Mouse (Mus musculus): ENCODE results near the gene Dcxr. TPM values are rescaled to one million over a fixed set of nuclear protein-coding genes. Genes with fewer than 3 reads are reported as not detected.

Gene Dcxr
- polyA plus RNA-seq, 1 experiment = 3.7 TPM

- Histone ChIP-seq H3K27me3 (ENCODE audit: control insufficient read depth, insufficient read depth, low read length) (no peaks in the 10 kb centered on the region), H3K4me1 (ENCODE audit: control insufficient read depth, insufficient read depth, low read length) (no peaks in the 10 kb centered on the region), H3K4me3 (ENCODE audit: control insufficient read depth, low read depth, low read length) (no peak overlapping the region), H3K36me3 (ENCODE audit: control insufficient read depth, insufficient read depth, low read length) (peaks cover 2% of the 10 kb centered on the region; the same call in 1 of the 2 replicates), H3K27ac (ENCODE audit: control insufficient read depth, insufficient read depth, low read depth, low read length) (no peak overlapping the region)
- no peak for TF ChIP-seq CTCF (IDR thresholded peaks at IDR 0.05; ENCODE audit: control insufficient read depth, insufficient read depth, insufficient replicate concordance, low read depth, low read length)
- no peak for TF ChIP-seq POLR2A (IDR thresholded peaks at IDR 0.05; ENCODE audit: control insufficient read depth, low read depth, low read length)
Measured at GRCm38 (mm10) chr11:120692471-120693011, 34.5 kb downstream of the Dcxr start.

GRCm38 (mm10) chr11:120689365-120689764 lies 37.7 kb downstream of the Dcxr start:
- H3K36me3 ChIP-seq (ENCODE audit: control insufficient read depth, insufficient read depth, low read length) = peaks cover 4% of the 10 kb centered on the region; the same call in 1 of the 2 replicates
- H3K27ac ChIP-seq (ENCODE audit: control insufficient read depth, insufficient read depth, low read depth, low read length) = no peak overlapping the region
- H3K4me1 ChIP-seq (ENCODE audit: control insufficient read depth, insufficient read depth, low read length) = no peaks in the 10 kb centered on the region
- TF ChIP-seq POLR2A (IDR thresholded peaks at IDR 0.05; ENCODE audit: control insufficient read depth, low read depth, low read length) (no peak), CTCF (IDR thresholded peaks at IDR 0.05; ENCODE audit: control insufficient read depth, insufficient read depth, insufficient replicate concordance, low read depth, low read length) (no peak)
- no peak overlapping the region for H3K4me3 ChIP-seq (ENCODE audit: control insufficient read depth, low read depth, low read length)
- H3K27me3 ChIP-seq (ENCODE audit: control insufficient read depth, insufficient read depth, low read length) = no peaks in the 10 kb centered on the region

GRCm38 (mm10) chr11:120686650-120687272 lies 40.3 kb downstream of the Dcxr start:
- Histone ChIP-seq H3K4me3 (ENCODE audit: control insufficient read depth, low read depth, low read length) (no peak overlapping the region), H3K27me3 (ENCODE audit: control insufficient read depth, insufficient read depth, low read length) (no peaks in the 10 kb centered on the region), H3K4me1 (ENCODE audit: control insufficient read depth, insufficient read depth, low read length) (no peaks in the 10 kb centered on the region), H3K36me3 (ENCODE audit: control insufficient read depth, insufficient read depth, low read length) (peaks cover 4% of the 10 kb centered on the region; the same call in 1 of the 2 replicates), H3K27ac (ENCODE audit: control insufficient read depth, insufficient read depth, low read depth, low read length) (no peak overlapping the region)
- TF ChIP-seq CTCF (IDR thresholded peaks at IDR 0.05; ENCODE audit: control insufficient read depth, insufficient read depth, insufficient replicate concordance, low read depth, low read length) (no peak), POLR2A (IDR thresholded peaks at IDR 0.05; ENCODE audit: control insufficient read depth, low read depth, low read length) (no peak)

GRCm38 (mm10) chr11:120684660-120685059 lies 42.4 kb downstream of the Dcxr start:
- H3K4me1 ChIP-seq (ENCODE audit: control insufficient read depth, insufficient read depth, low read length) = no peaks in the 10 kb centered on the region
- H3K27ac ChIP-seq (ENCODE audit: control insufficient read depth, insufficient read depth, low read depth, low read length) = no peak overlapping the region
- H3K27me3 ChIP-seq (ENCODE audit: control insufficient read depth, insufficient read depth, low read length) = no peaks in the 10 kb centered on the region
- TF ChIP-seq CTCF (IDR thresholded peaks at IDR 0.05; ENCODE audit: control insufficient read depth, insufficient read depth, insufficient replicate concordance, low read depth, low read length) (no peak), POLR2A (IDR thresholded peaks at IDR 0.05; ENCODE audit: control insufficient read depth, low read depth, low read length) (no peak)
- peaks cover 4% of the 10 kb centered on the region; the same call in 1 of the 2 replicates for H3K36me3 ChIP-seq (ENCODE audit: control insufficient read depth, insufficient read depth, low read length)
- H3K4me3 ChIP-seq (ENCODE audit: control insufficient read depth, low read depth, low read length) = no peak overlapping the region

GRCm38 (mm10) chr11:120684086-120684485 lies 43.0 kb downstream of the Dcxr start:
- Histone ChIP-seq H3K4me3 (ENCODE audit: control insufficient read depth, low read depth, low read length) (no peak overlapping the region), H3K27ac (ENCODE audit: control insufficient read depth, insufficient read depth, low read depth, low read length) (no peak overlapping the region), H3K27me3 (ENCODE audit: control insufficient read depth, insufficient read depth, low read length) (no peaks in the 10 kb centered on the region), H3K4me1 (ENCODE audit: control insufficient read depth, insufficient read depth, low read length) (no peaks in the 10 kb centered on the region), H3K36me3 (ENCODE audit: control insufficient read depth, insufficient read depth, low read length) (peaks cover 2% of the 10 kb centered on the region; the same call in 1 of the 2 replicates)
- TF ChIP-seq CTCF (IDR thresholded peaks at IDR 0.05; ENCODE audit: control insufficient read depth, insufficient read depth, insufficient replicate concordance, low read depth, low read length) (no peak), POLR2A (IDR thresholded peaks at IDR 0.05; ENCODE audit: control insufficient read depth, low read depth, low read length) (no peak)

GRCm38 (mm10) chr11:120683536-120683935 lies 43.5 kb downstream of the Dcxr start:
- H3K4me1 ChIP-seq (ENCODE audit: control insufficient read depth, insufficient read depth, low read length) = no peaks in the 10 kb centered on the region
- H3K27me3 ChIP-seq (ENCODE audit: control insufficient read depth, insufficient read depth, low read length) = no peaks in the 10 kb centered on the region
- peaks cover 1% of the 10 kb centered on the region; the same call in 1 of the 2 replicates for H3K36me3 ChIP-seq (ENCODE audit: control insufficient read depth, insufficient read depth, low read length)
- H3K27ac ChIP-seq (ENCODE audit: control insufficient read depth, insufficient read depth, low read depth, low read length) = no peak overlapping the region
- TF ChIP-seq CTCF (IDR thresholded peaks at IDR 0.05; ENCODE audit: control insufficient read depth, insufficient read depth, insufficient replicate concordance, low read depth, low read length) = no peak
- no peak for TF ChIP-seq POLR2A (IDR thresholded peaks at IDR 0.05; ENCODE audit: control insufficient read depth, low read depth, low read length)
- H3K4me3 ChIP-seq (ENCODE audit: control insufficient read depth, low read depth, low read length) = no peak overlapping the region

- no peak overlapping the region for H3K27ac ChIP-seq (ENCODE audit: control insufficient read depth, insufficient read depth, low read depth, low read length)
- TF ChIP-seq POLR2A (IDR thresholded peaks at IDR 0.05; ENCODE audit: control insufficient read depth, low read depth, low read length) (no peak), CTCF (IDR thresholded peaks at IDR 0.05; ENCODE audit: control insufficient read depth, insufficient read depth, insufficient replicate concordance, low read depth, low read length) (no peak)
- H3K4me1 ChIP-seq (ENCODE audit: control insufficient read depth, insufficient read depth, low read length) = no peaks in the 10 kb centered on the region
- no peak overlapping the region for H3K4me3 ChIP-seq (ENCODE audit: control insufficient read depth, low read depth, low read length)
- H3K36me3 ChIP-seq (ENCODE audit: control insufficient read depth, insufficient read depth, low read length) = peaks cover 1% of the 10 kb centered on the region; the same call in 1 of the 2 replicates
- H3K27me3 ChIP-seq (ENCODE audit: control insufficient read depth, insufficient read depth, low read length) = no peaks in the 10 kb centered on the region
Measured at GRCm38 (mm10) chr11:120682683-120683082, 44.4 kb downstream of the Dcxr start.

All from testis, adult 2 months (tissue).